Mouse (Mus musculus) cerebellum, postnatal 4 days (tissue): ENCODE results near the gene Tecr.
A peak's percentile ranks its signal among the peaks of the same experiment; 100 is the strongest.
"Not testable (repeated sequence)": the region's sequence is repeated elsewhere in the genome, so short reads cannot be mapped to it uniquely, and the experiment has no call there.

ENCODE experiments used
- DNase-seq, 2 experiments: peaks; one replicate each; pipeline ENCODE4 v3.0.0; 2022; ENCODE audit warnings: low spot score in 2 of 2, mixed read lengths in 1 of 2

Gene Tecr

DNA sequence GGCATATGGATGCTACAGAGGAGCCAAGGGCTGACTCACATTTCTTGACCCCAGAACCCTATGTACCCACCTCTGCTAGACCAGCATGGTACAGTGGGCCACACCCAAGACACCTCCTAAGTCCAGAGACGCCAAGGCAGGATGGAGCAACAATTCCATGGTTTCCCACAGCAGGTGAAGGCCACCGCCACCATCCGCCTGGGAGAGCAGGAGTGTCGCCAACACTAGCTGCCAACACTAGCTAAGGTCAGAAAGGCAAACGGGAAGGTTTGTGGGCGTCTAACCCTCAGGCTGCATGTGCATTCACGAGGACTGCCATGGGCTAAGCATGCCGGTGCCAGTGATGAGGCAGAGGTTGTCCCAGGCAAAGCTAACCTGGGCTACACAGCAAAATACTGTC is 25.5 kb downstream of the Tecr start:
- DNase-seq = peak in 1 of 2 experiments; percentile 10

DNA sequence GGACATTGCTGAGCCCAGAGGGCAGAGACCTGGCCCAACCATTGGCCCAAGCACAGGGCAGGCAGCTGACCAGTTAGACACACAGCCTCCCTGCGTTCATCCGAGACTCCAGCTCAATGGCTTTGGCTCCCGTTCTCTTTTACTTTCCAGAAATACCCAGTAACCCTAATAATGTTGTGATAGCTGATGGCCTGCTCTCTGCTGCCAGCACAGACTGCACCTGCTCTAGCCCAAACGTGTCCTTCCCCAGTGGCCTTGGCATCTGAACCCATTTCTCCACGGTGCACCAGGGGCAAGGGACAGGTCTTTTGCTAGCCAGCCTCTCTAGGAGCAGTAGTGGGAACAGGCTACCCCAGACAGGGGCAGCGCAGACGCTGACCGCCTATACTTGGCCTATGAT is 26.9 kb downstream of the Tecr start:
- no peak for DNase-seq

DNA sequence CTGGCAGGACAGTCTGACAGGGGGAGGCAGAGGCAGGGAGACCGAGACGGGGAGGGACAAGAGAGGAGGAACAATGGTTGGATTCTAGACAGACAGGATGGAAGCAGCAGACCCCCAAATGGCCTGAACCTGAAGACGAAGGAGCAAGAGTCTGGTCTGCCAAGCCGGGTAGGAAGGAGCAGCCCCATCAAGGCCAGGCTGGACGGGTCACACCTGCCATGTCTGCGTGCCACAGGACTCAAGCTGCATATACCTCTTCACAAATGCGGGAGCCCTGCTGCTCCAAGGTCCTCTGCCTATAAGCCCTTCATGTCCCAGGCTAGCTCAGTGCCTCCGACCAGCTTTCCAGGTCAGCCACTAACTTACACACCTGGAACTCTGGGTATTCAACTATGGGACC is 28.1 kb downstream of the Tecr start:
- DNase-seq = peak in 1 of 2 experiments; percentile 1

DNA sequence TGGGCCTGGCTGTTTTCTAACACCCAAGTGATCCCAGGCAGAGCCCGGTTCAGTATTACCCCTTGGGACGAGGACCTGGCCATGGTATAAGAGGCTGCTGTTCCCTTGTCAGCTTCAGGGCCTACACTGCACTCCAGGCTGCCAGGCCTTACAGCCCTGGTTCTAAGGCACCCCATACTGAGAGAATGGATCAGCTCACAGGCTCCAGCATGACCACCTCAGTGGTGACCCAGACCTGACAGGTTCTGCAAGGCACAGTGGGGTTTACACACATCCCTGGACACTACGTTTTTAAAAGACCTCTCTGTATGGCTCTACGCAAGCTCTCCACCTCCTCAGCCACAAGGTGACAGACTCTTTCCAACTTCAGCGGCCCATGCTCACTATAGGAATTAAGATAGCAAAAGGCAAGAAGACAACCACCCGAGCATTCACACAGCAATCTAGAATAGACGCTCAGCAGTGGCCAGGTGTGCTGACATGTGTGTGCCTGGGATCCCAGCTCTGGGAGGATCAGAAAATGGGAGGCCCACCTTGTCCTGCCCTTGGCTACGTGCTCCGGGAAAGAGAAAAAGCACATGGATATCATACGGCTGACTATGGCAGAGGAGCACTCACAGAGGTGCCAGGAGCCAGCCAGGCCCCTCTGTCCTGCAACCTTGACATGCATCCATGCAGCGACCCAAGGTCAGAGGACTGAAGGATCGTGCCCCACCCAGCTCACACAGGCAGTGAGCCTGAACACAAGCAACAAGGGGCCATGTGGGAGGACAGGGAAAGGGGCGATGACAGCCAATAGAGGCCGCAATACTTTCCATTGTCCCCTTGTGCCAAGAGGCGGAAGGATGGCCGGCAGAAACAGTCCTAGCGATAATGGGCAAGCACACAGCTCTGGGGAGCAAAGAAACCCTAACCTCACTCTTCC is 29.4 kb downstream of the Tecr start:
- DNase-seq = peak in 1 of 2 experiments; percentile 1

DNA sequence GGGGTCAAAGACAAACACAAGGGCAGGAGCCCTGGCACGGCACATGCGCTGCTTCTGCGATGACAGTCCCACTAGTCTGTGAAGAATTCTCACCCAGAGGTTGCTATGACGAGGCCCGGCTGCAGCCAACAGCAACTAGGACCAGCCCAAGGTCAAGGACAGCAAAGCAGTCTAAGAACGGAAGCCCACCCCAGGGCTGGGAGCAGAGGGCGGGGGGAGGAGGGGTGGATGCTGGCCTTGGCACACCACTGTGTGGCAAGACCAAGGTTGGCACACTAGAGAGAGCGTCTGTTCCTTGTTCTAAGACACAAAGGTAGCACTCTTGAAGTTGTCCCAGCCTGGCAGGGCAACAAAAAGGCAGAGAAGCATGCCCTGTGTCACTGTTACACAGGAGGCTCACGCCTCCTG is 30.4 kb downstream of the Tecr start:
- peak in 1 of 2 experiments; percentile 1 for DNase-seq

DNA sequence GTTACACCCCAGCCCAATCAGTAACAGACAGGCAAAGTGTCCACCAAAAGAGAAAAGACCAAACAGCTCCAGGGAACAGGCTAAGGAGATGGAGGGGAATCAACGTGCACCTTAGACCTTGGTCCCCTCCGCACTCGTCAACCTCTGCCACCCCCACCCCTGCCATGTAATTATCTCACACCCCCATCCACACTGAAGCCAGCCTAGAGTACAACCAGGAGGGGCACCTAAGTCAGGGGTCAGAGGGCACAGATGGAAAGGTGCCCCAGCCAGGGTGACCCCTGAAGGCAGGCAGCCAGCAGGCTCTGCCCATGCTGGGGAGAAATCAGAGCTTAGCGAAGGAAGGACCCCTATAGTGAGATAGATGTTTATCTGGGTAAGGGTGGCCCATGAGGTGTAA is 30.9 kb downstream of the Tecr start:
- DNase-seq = no peak

DNA sequence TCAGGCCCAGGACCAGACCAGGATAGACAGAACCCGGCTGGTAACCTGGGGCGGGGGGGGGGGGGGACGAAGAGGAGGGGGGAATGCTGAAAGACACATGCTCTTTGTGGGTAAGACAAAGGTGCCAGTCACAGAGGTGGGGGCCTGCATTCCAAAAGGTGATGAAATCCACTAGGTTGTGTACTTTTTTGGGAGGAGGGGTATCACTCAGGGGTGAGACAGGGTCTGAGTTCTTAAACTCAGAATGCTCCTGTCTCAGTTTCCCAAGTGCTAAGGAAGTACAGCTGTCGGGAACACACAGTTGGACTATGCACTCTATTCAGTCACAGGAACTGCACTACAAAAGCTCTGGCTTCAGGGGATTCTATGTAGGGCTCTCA is 31.3 kb downstream of the Tecr start:
- DNase-seq = no peak

DNA sequence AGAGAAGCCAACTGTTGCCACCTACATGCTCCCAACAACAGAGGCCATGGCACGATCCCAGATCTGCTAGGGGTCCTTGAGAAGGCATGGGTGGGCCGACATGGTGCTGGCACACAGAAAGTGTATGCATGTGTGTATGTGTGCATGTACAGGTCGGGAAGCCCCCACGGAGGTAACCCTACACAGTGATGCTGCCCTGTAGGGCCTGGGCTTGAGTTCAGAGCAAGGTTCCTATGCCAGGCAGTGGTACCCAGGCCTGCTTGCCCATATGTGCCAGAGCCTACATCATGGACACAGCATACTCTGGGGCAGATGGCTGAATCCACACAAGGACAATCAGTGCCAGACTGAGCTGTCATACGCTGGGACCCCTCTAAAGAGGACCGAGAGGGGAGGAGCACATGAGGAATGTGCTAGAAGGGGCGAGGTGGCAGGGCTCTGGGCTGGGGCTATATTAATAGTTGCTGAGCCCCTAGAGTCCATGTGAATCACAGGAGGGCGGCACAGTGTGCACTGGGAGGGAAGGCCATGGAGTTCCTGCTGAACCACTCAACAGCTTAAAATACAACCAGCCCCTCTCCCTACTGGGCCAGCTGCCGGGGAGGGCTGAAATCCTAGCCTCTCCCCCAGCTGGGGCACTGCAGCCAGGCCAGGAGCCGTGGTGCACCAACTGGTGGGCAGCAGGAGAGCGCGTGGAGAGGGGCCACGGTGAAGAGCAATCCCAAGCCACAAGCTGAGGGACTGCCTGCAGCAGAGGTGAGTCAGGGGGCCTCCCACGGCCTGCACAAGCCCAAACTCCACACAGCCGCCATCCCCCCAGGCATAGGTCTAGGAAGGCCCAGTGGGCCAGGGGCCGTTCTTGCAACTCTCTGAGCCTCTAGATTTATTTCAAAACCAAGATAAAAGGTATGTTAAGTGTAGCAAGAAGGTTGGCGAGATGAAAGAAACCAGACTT is 31.9 kb downstream of the Tecr start:
- no peak for DNase-seq

DNA sequence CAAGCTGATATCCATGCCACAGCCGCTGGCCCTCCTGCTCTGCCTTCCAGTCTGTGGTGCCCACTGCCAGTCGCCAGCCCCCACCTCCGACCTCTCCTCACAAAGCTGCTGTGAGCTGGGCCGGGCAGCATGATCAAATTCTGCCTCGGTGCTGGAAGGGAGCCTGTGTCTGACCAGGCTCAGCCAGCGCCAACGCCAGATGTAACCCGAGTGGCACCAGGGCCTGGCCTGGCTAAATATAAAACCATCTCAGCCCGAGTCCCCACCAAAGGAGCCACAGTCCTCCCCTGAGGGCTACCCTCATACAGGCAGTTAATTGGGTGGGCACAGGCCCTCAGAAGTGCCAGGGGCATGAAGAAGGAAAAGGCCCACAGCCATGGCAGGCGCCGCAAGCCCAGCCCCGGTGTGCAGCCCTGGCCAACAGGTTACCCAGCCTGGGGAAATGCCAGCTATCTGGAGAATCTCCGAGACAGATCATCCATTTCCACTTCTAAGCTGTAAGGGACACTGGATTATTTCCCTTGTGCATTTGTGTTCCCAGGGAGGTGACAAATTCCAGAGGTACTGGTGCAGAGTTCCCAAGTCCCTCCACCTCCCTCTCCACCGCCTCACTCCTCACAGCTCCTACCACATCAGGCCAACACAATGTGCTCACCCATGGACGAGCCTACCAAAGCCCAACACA is 33.0 kb downstream of the Tecr start:
- no peak for DNase-seq

DNA sequence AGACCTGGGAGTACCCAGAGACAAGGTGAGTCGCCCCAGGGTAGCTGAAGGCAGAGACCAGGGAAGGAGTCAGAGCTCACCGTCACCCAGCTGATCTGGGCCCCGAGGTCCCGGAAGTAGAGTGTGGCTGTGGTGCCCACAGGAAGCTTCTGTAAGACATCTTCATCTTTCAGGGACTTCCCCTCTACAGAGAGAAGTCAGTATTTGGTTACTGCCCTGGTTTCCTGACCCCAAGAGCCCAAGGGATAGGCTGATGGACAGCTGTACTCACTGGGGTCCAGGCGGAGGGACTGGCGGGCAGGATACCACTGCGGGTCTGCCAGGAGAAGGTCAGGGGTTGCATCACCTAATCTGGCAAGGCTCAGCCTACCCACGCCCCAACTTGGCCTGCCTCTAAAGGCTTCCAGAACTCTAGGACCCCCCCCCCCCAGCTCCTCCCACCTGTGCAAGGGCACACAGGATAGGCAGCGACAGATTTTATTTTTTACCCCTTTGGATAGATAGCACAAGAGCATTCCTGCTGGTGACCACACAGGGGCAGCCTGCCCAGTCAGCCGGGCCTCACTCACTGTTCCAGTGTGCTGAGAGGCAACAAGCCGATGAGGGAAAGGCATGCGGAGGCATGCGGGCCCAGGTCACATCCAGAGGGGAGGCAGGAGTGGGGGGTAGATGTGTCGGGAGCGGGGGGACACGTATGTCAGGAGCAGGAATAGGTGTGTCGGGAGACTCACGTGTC is 34.5 kb downstream of the Tecr start:
- no peak for DNase-seq

DNA sequence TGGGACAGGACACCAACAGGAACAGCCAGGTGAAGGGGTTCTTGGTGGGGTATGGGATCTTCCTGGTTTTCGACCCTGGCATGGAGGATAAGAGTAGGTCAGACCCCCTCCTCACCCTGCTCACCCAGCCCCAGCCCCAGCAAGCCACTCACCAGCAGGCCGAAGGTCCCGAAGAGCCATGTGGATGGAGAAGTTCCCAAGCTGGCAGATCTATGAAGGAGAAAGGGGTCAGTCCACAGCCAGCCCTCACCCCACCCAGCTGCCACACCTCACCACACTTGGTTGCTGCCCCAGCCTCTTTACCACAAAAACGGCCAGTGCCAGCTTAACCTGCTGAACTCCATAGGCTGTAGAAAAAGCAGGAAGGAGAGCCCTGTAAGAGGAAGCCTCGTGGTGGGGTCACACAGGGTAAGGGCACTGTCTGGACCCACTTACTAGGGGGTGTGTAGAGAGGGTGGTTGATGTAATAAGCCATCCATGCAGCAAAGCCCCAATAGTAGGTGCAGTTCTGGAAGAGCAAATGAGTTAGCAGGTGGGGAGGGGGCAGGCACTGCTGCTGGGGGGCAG is 35.4 kb downstream of the Tecr start:
- no peak for DNase-seq

DNA sequence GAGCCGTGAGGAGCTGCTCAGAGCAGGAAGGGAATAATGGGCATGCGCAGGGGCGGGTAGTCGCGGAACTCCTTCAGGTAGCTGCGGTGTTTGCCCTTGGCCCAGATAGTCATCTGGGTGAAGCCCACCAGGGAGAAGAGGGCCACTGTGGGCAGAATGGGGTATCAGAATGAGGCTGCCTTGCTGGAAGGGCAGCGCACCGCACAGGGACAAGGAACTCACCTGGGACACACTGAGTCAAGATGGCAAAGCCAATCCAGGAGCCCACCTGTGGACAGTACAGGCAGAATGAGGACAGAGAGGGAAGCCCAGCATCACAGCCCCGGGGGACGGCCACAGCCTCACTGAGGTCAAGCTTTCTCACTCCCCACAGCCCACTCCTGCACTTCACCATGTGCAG is 36.0 kb downstream of the Tecr start:
- no peak for DNase-seq

DNA sequence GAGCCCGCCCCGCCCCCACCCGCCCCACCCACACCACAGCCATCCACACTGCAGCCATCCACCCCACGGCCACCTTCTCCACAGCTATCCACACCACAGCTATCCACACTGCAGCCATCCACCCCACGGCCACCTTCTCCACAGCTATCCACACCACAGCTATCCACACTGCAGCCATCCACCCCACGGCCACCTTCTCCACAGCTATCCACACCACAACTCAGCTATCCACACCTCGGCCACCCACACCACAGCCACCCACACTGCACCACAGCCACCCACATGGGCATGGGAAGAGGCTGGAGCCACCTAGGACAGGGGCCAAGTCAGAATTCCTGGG is 36.8 kb downstream of the Tecr start:
- DNase-seq = not testable (repeated sequence)

DNA sequence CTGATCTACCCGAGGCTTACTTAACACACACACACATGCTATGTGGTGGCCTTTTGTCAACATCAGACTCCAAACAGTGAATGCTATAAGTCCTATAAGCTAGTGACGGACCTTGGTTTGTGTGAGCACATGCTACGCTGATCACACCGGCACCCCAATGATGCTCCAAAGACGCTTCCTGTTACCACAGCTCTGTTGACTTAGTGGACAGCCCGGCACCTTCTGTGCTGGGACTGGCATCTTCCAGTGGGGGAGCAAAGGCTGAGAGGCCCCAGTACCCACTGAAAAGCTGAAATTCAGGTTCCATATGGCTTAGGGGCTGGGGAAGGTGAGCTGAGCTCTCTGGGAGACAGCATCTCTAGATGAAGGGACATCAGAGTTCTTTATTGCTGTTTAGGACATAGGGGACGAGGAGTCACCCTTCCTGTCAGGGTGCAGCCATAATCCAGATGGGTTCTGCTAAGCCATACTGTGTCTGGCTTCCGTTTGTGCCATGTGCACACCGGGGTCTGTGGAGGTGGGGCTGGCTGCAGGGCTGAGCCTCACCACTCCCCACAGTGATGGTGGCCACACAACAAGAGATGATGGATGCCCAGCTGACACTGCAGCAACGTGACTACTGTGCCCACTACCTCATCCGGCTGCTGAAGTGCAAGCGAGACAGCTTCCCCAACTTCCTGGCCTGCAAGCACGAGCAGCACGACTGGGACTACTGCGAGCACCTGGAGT is 37.3 kb downstream of the Tecr start:
- DNase-seq = no peak

DNA sequence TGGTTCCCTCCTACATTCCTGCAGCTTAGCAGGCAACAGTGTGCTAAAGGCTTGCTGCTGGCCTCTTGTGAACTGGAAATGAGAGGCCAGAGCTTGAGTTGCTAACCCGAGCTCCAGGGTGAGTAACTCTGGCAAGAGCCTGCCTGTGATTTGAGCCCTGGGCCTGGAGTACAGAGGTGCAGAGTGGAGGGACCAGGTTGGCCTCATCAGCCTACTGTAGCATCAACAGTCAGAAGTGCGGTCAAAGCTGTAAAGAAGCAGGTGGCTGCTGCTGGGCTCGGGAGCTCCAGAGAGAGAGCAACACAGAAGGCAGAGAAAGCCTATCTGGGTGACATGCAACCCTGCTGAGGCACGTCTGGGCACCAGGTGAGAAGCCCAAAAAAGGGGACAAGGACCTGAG is 38.6 kb downstream of the Tecr start:
- DNase-seq = no peak

DNA sequence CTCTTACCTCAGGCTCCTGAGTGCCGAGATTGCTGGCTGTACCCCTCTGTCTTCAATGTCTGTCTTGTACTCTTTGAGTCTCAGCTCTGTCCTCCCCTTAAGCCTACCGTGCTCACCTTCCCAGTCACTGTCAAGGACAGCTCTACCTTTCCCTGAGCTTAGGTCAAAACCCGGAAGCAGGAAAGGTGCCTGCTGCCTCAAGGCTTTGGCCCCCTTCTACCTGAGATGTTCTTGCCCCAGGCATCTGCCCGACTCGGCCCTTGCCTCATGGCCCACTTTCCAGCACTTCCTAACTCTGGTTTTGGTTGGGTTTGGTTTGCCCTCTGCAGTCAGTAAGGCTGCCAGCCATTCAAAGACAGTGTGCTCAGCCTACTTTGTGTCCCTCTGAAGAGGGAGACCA is 39.0 kb downstream of the Tecr start:
- no peak for DNase-seq

DNA sequence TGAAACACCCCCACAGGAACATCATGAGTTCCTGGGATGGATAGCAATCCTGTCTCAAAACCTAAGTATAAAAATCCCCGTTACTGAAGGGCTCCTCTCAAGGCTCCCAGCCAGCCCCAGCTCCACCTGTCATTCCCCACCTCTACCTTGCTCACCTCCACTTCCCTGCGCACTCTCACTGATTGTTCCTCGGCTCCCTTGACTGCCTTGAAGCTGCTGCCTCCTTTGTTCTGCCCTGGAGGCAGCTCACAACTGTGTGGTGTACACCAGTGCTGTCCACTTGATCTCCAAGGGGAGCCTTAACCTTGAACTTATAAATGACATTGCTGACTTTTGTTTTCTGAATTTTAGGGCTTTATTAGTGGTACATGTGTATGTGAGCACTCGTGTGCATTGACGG is 39.6 kb downstream of the Tecr start:
- DNase-seq = no peak

DNA sequence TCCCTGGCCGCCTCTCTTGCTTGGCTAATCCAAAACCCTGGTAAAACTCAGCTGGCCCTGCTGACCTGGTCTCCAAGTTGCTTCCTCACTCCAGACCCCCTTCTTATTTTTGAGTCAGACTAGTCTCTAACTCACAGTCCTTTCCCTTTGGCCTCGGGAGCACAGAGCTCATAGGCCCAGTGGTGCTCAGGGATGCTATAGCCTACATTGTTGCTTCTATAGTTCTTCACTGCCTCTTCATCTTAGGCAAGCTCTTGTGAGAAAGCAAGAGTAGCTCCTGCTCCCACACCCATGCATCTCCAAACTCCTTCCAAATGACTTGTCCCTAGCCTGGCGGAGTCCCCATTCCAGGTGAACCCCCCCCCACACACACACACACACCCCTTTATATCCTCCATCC is 40.1 kb downstream of the Tecr start:
- DNase-seq = no peak

DNA sequence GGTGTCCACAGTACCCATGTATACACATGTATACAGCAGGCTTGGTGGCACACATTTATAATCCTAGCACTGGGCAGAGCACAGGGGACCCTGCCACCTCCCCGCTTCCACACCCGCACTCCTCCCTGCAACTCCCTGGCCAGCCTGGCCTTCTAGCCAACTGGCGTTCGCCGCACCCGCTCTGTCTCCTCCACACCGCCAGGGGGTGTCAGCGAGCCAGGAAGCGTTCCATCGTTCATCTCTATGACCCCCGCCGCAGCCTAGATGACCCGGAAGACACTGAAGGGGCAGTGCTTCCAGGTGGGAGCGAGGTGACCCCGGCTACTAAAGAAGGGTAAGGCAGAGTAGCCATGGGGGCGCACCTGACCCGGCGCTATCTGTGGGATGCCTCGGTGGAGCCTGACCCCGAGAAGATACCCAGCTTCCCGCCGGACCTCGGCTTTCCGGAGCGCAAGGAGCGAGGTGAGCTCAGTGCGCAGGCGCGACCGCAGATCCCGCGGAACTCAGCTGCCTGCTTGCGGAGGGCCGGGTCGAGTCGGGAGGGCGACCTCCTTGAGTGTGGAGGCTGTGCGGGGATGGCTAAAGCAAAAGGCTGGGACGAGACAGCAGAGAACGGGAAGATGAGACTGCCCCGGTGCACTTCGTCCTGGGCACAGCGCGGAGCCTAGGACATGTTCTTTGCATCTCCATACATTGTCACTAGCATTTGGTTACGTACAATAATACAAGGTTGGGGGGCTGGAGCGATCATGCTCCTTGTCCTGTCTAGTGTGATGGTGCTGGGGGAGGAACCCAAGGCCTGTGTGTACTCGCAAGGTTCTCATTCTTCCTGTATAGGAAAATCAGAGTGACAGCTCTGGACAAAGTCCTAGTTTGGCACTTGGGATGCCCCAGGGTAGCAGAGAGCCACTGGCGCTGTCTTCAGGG is 41.0 kb downstream of the Tecr start, which contains the start of gene Ndufb7:
Gene Ndufb7 (plus strand): TSS at position 203 of the 927 bp plus-strand sequence.
- peak; percentile 97 to 99 for DNase-seq
